ENCODE assay signal across 23 mouse cellular contexts in genomic region chr2:161833846-161834245, GRCm38 (mm10).
DNase-seq lines count a peak whose midpoint lies in the region; ATAC-seq lines count a peak whose summit lies in the region.
"Had no signal": no experiment of that assay in that cellular context is flagged by ENCODE, and none has a peak within 500 bp of the region (broad histone marks: within the 10 kb centered on the region; RNA-seq: fewer than 3 reads in every experiment).

No protein-coding gene starts in this region.

- no peak overlapping the region for H3K4me3 ChIP-seq in intestine, embryonic 15.5 days (replicated peaks)
- H3K4me3 ChIP-seq in embryonic facial prominence, embryonic 10.5 days: no peak overlapping the region
- H3K4me3 ChIP-seq: erythroblast, embryonic 14.5 days; forebrain, embryonic 10.5 days; forebrain, embryonic 15.5 days; heart, adult 2 months; heart, embryonic 15.5 days had no signal

- no peaks in the 10 kb centered on the region for H3K4me1 ChIP-seq in intestine, embryonic 15.5 days (replicated peaks)
- H3K4me1 ChIP-seq in embryonic facial prominence, embryonic 10.5 days: no peaks in the 10 kb centered on the region
- H3K4me1 ChIP-seq: forebrain, embryonic 10.5 days; forebrain, embryonic 15.5 days; heart, embryonic 15.5 days had no signal

- H3K27ac ChIP-seq in intestine, embryonic 15.5 days: no peak overlapping the region
- no peak overlapping the region for H3K27ac ChIP-seq in embryonic facial prominence, embryonic 10.5 days (replicated peaks)
- H3K27ac ChIP-seq: forebrain, embryonic 10.5 days; forebrain, embryonic 15.5 days; heart, adult 2 months; heart, embryonic 15.5 days; hindbrain, embryonic 14.5 days had no signal

- 85% methylated on average over 2 of the region's 2 CpGs for WGBS in intestine, embryonic 15.5 days
- WGBS in embryonic facial prominence, embryonic 10.5 days: 90% methylated on average over 2 of the region's 2 CpGs

- H3K27me3 ChIP-seq in intestine, embryonic 15.5 days (replicated peaks): no peaks in the 10 kb centered on the region
- H3K27me3 ChIP-seq in embryonic facial prominence, embryonic 10.5 days (replicated peaks; ENCODE audit: low read depth, poor library complexity, severe bottlenecking): no peaks in the 10 kb centered on the region
- H3K27me3 ChIP-seq: forebrain, embryonic 15.5 days; heart, embryonic 15.5 days had no signal

- ATAC-seq in intestine, embryonic 15.5 days: no peak
- ATAC-seq: CD4-positive, CD25-positive, alpha-beta regulatory T cell, adult 4 months; forebrain, embryonic 15.5 days; intestine, embryonic 16.5 days had no signal

- peak; percentile 8 for DNase-seq in cerebellum, adult 11 months
- DNase-seq in cerebellum, postnatal 4 days (ENCODE audit: low spot score in 2 of 2): no peak
- peak; percentile 37 for DNase-seq in Muller cell, postnatal 12 days (ENCODE audit: inconsistent ontology term)
- DNase-seq in cerebellum, adult 8-10 months: peak; percentile 14
- peak; percentile 23 to 54 for DNase-seq in cerebellum, postnatal 14 days
- no peak for DNase-seq in ovary, postnatal 36 days (ENCODE audit: low spot score)
- no peak for DNase-seq in embryonic facial prominence, embryonic 10.5 days (ENCODE audit: low spot score)
- DNase-seq: adrenal gland, postnatal 10 days; B cell, adult 2 months; gastrocnemius, postnatal 10 days; heart, adult 2 months; heart, postnatal 14 days; kidney, adult 2 months had no signal

- H3K9ac ChIP-seq in intestine, embryonic 15.5 days: no peak overlapping the region
- H3K9ac ChIP-seq: forebrain, embryonic 15.5 days; heart, embryonic 15.5 days; hindbrain, embryonic 14.5 days had no signal

- no peaks in the 10 kb centered on the region for H3K9me3 ChIP-seq in intestine, embryonic 15.5 days
- no peaks in the 10 kb centered on the region for H3K9me3 ChIP-seq in embryonic facial prominence, embryonic 10.5 days
- H3K9me3 ChIP-seq: forebrain, embryonic 10.5 days; forebrain, embryonic 15.5 days; heart, embryonic 15.5 days had no signal

- no peak overlapping the region for H3K4me2 ChIP-seq in intestine, embryonic 15.5 days (replicated peaks)
- H3K4me2 ChIP-seq: forebrain, embryonic 15.5 days; heart, embryonic 11.5 days; heart, embryonic 15.5 days; hindbrain, embryonic 14.5 days had no signal

- H3K36me3 ChIP-seq in intestine, embryonic 15.5 days: no peaks in the 10 kb centered on the region
- no peaks in the 10 kb centered on the region for H3K36me3 ChIP-seq in embryonic facial prominence, embryonic 10.5 days (replicated peaks)
- H3K36me3 ChIP-seq: forebrain, embryonic 10.5 days; forebrain, embryonic 15.5 days; G1E; heart, embryonic 15.5 days had no signal

Comparison
In these comparisons a context has a peak if more than half of its experiments do, and no peak if none do; other contexts are left out.
1. DNase-seq: peak in cerebellum, adult 11 months (single experiment), Muller cell, postnatal 12 days (single experiment), cerebellum, adult 8-10 months (single experiment) and cerebellum, postnatal 14 days (2 of 2); none in cerebellum, postnatal 4 days (0 of 2), ovary, postnatal 36 days (single experiment) and embryonic facial prominence, embryonic 10.5 days (single experiment).